Mouse (Mus musculus): ENCODE results near the gene Nhsl1.
A peak's percentile ranks its signal among the peaks of the same experiment; 100 is the strongest.

The Nhsl1 gene

GRCm38 (mm10) chr10:18483658-18484057 lies 164.9 kb downstream of the Nhsl1 start:
- no peak for DNase-seq (ENCODE audit: low read depth, low spot score)

DNA sequence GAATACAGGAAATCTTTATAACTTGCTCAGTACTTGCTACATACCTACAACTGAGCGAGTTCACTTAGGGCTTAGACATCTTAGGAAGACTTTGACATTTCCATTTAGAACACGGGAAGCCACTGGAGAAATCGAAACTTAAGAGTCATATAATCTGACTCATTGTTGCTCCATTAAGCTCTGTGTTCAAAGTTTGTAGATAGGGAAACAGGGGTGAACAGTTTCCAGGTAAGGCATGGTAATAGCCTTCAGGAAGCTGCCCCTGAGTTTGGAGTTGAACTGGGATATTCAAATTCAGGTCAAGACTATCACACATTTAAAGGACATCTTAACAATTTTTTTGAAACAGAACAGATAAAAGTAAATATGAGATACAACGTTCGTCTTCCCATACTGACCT lies 165.9 kb downstream of the Nhsl1 start:
- DNase-seq (ENCODE audit: low read depth, low spot score), result no peak

DNA sequence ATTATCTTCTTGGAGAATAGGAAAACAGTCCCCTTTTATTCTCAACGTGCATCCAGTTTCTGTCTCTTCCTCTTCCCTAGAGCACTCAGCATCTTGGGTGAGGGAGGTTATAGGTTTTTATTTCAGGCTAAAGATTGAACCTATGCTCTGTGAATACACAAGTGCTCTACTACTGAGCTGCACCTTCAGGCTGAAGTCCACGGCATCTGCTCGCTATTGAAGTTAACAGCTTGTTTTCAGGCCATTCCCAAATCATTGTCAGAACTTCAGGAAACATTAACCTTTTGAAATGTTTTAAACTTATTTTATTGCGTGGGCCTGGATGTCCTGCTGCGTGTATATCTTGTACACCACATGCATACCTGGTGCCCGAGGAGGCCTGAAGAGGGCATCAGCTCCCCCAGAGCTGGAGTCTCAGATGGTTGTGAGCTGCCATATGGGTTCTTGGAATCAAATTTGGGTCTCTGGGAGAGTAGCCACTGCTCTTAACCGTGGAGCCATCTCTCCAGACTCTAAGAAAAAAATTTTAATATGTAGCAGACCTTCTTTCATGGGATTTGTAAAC lies 169.5 kb downstream of the Nhsl1 start:
- no peak for DNase-seq (ENCODE audit: low read depth, low spot score)

DNA sequence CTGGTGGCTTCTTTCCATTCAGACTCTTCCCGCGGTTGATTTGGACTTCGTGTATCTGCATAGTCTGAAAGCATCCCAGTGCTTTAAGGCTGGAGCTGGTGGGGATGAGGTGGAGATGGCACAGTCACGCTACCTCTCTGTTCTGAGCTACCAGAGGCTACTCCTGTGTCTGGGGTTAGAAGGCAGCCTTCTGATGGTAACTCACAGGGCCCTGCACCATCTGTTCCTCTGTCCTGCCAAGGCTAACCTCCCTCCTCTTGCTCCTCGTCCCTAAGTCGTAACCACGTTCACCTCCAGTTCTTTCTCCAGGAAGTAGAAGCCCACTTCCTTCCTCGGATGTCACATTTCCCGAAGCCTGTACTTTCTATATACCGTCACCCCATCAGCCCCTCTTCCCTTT lies 171.2 kb downstream of the Nhsl1 start:
- DNase-seq (ENCODE audit: low read depth, low spot score), result no peak

DNA sequence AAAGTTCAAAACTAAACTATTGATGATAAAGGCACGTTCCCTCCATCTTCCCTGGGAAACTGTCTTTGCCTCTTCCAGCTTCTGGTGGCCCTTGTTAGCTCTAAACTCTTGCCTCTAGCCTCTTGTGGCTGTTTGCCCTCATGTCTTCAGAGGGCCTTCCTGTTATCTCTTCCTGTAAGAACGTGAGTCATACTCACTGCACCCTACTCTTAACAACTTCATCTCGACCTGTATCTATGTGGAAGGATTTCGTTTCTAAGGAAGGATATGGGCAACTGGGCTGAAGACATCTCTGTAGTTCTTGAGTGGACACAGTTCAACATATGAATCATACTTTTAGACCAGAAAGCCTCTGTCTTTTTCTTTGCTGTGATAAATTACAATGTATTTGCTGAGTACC lies 173.2 kb downstream of the Nhsl1 start:
- DNase-seq (ENCODE audit: low read depth, low spot score), result no peak

- DNase-seq (ENCODE audit: low read depth, low spot score), result no peak
Measured at GRCm38 (mm10) chr10:18493010-18493894, 174.5 kb downstream of the Nhsl1 start.

- no peak for DNase-seq (ENCODE audit: low read depth, low spot score)
Measured at GRCm38 (mm10) chr10:18494249-18494648, 175.5 kb downstream of the Nhsl1 start.

DNA sequence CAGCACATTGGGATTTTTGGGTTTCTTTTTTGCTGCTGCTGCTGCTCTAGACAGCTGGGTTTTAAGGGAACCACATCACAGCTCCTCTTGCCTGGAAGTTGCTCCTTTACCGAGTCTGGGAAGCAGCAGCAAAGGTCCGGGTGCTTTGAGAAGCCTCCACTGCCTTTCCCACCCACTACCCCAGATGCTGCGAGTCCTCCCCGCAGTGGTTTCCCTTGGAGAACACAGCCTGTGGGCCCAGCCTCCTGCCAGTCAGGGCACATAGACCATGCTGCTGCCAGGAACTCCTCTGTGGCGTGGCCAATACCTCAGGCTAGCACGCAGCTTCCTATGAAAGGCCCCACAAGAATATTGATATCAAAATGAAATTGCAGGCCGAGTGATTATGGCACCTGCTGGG lies 178.3 kb downstream of the Nhsl1 start:
- DNase-seq (ENCODE audit: low read depth, low spot score), result no peak

- DNase-seq (ENCODE audit: low read depth, low spot score), result no peak
Measured at GRCm38 (mm10) chr10:18501997-18502396, 183.2 kb downstream of the Nhsl1 start.

DNA sequence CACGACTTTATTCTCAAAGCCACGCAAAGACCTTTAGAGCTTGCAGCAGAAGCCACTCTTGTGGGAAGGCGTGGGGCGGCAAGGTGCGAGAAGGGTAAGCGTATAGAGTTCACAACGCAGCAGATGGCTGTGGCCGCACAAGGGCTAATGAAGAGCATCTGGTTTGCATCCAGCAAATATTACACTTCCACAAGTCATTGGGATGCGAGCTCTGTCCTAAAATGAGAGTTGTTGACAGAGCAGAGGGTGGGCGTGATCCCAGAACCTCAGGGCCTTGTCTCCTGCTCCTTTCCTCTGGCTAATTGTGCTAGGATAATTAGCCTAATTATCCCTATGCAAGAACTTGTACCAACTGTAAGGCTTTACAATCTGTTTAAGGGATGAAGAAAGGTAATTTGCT lies 186.9 kb downstream of the Nhsl1 start:
- DNase-seq (ENCODE audit: low read depth, low spot score), result no peak

DNA sequence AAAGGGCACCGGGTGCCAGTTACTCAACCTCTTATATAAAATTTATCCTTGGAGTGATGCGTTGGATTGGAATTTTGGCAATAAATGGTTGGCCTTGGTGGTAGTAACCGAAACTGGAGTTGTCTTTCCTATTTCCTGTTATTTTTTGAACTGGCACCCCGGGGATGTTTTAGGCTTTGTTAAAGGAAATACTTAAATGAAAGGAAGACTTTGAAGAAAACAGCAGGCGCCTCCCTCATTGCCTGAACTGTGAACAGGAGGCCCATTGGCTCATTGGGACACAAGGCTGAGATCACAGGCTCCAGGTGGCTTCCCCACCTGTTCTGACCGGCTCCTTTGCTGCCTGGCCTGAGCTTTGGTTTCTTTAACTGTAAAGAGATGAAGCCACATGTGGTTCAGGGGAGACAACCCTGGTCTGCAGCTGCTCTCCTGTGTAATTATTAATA lies 187.7 kb downstream of the Nhsl1 start:
- DNase-seq (ENCODE audit: low read depth, low spot score), result no peak

DNA sequence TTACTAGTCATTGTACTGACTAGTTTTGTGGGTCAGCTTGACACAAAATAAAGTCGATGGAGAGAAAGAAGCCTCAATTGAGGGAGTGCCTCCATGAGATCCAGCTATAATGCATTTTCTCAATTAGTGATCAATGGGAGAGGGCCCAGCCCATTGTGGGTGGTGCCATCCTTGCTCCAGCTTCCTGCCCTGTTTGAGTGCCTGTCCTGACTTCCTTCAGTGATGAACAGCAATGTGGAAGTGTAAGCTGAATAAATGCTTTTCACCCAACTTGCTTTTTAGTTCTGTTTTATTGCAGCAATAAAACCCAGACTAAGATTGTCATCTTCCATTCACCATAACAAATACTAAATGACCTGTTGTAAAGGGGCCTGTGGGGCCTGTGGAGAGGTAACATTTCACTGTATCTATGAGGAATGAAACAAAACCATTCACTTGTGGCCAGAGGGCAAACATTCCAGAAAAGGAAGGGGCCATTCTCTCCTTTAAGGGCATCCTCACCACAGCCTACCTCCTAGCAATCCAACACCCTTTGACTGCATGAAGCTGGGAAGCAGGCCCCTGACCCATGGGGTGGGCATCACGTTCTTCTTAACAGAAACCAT lies 189.2 kb downstream of the Nhsl1 start:
- no peak for DNase-seq (ENCODE audit: low read depth, low spot score)

DNA sequence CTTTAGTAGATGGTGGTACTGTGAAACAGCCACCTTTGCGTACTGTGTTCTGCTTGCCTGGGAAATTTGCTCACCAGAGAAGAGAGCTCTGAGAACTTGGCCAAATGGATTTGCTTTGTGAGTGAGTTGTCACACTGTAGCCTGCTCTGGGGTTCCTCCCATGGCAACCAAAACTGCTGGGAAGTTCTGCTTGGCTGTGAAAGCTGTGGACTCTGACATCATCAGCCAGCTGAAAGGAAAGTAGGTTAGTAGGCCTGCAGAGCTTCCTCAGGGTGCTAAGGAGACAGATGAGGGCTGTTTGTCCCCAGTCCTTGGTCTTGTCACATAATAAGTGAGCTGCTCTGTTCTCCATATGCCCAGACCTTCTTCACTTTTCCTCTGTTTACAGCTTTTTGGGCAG lies 189.8 kb downstream of the Nhsl1 start:
- DNase-seq (ENCODE audit: low read depth, low spot score), result peak; percentile 27

DNA sequence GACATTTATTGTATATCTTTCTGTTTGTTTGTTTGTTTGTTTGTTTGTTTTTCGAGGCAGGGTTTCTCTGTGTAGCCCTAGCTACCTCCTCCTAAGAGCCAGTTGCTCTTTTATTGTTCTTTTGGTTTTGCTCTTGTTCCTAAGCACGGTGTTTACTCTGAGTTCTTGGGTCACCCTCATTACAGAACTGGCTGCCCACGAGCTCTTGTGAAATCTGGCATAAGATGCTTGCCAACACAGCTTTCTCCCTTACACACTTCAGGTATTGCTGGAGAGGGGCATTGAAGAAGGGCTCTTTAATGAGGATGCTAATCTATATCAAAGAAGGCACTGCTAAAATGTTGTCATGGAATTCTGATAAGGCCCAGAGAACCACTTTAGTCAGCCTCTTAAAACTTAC lies 191.9 kb downstream of the Nhsl1 start:
- DNase-seq (ENCODE audit: low read depth, low spot score), result no peak

DNA sequence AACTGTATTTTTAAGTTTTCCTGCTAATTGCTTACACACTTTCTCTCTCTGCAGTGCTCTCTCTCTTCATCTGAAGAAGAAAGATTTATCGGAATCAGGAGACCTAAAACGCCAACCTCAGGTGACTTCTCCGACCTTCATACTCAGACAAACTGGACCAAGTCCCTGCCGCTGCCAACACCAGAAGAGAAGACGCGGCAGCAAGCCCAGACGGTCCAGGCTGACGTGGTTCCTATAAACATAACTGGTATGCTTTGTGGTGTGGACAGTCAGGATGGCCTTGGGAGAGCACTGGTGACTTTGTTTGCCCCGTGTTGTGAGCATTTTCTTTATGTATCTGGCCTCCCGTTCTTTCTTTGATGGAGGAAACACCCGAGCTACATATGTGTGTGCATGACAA lies 192.7 kb downstream of the Nhsl1 start:
- no peak for DNase-seq (ENCODE audit: low read depth, low spot score)

- no peak for DNase-seq (ENCODE audit: low read depth, low spot score)
Measured at GRCm38 (mm10) chr10:18522556-18522955, 203.8 kb downstream of the Nhsl1 start.

- no peak for DNase-seq (ENCODE audit: low read depth, low spot score)
Measured at GRCm38 (mm10) chr10:18525311-18525710, 206.5 kb downstream of the Nhsl1 start.

- DNase-seq (ENCODE audit: low read depth, low spot score), result no peak
Measured at GRCm38 (mm10) chr10:18525726-18526125, 206.9 kb downstream of the Nhsl1 start.

DNA sequence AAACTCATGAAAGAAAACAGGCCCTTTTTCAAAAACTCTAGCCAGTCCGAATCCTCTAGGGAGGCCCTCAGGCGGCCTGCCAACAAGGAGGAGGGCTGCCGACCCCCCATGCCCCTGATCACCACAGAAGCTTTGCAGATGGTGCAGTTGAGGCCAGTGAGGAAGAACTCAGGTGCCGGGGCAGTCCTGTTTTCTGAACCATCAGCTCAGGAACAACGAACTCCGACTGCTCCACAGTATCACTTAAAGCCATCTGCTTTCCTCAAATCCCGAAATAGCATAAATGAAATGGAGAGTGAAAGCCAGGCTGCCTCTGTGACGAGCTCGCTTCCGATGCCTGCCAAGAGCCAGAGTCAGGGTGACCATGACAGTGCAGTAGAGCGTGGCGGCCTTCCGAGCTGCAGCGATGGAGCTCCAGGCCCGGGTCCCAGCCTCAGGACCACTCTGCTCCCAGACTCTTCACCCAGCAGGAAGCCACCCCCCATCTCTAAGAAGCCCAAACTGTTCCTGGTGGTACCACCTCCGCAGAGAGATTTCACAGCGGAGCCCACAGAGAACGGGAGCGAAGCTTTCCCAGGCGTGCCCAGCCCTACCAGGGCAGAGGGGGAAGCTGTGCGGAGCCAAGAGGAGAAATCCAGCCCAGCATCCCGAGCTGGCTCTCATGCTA lies 207.5 kb downstream of the Nhsl1 start:
- peak; percentile 53 for DNase-seq (ENCODE audit: low read depth, low spot score)

DNA sequence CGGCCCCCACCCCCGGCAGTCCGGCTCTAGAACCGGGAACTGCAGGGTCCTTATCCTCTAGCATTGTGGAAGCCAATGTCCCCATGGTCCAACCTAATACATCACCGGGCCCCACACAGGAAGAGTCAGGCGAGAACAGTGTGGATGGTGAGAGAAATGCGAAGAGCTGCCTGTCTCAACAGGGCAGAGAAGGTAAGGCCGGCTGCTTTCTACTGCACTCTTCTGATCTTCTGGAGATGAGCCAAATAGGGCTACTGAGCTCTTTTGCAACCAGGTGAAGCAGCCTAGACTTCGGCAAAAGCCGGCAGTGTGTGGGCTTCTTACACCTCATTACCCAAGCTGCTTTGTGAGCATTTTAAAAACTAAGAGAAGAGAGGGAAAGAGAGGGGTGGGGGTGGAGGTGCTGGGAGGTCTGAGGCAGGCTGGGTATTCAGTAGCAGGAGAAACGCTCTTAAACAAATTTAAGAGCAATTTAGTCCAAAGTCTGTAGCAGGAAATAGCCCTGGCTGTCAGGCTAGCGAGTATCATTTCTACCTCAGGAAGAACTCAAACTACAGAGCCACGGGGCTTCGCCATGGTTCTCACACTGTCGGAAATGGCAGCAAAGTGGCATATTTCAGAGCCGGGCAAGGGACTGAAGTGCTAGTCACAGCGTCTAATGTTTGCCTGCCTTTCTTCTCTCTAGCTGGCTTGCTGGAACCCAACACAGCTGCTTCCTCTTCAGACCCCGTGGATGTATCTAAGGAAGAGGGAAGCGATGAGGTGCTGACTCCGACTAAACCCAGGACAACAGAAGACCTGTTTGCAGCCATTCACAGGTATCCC lies 208.3 kb downstream of the Nhsl1 start:
- DNase-seq (ENCODE audit: low read depth, low spot score), result no peak

GRCm38 (mm10) chr10:18527766-18528165 lies 209.0 kb downstream of the Nhsl1 start:
- no peak for DNase-seq (ENCODE audit: low read depth, low spot score)
